Mouse (Mus musculus): Measurements from ENCODE around the gene Gm26938. TPM values are rescaled to one million over a fixed set of nuclear protein-coding genes. Genes with fewer than 3 reads are reported as not detected.

Gene Gm26938
- polyA plus RNA-seq (2015; fragmentation: Nextera tagmentation; extraction: Ambion mirVana): not detected in 2 replicates

- Histone ChIP-seq H3K9ac (ENCODE audit: low read depth, low read length) (peak within 1 kb of the TSS; percentile 84), H3K4me2 (ENCODE audit: low read length) (peak within 1 kb of the TSS; percentile 88), H3K4me1 (replicated peaks; ENCODE audit: insufficient read depth, low read length) (peaks cover 9% of the 10 kb centered on the region), H3K36me3 (ENCODE audit: insufficient read depth, low read length) (peaks cover 7% of the 10 kb centered on the region; the same call in 1 of the 2 replicates), H3K27ac (peak within 1 kb of the TSS; percentile 73), H3K27me3 (ENCODE audit: insufficient read depth, low read length) (no peaks in the 10 kb centered on the region), H3K9me3 (replicated peaks; ENCODE audit: low read length) (no peaks in the 10 kb centered on the region), H3K4me3 (replicated peaks; ENCODE audit: low read depth, low read length) (peak within 1 kb of the TSS; percentile 90)
- DNase-seq (ENCODE audit: low spot score) (peak; percentile 85), ATAC-seq (replicated peaks; ENCODE audit: low FRiP score, low read depth) (peak; percentile 74)
- under 1% methylated on average over 43 of the region's 43 CpGs for WGBS
- no peak for TF ChIP-seq CTCF (IDR thresholded peaks at IDR 0.05; ENCODE audit: low read depth)
Measured at GRCm38 (mm10) chr5:139826357-139827055, at the start of gene Gm26938, which contains the start of gene Psmg3. Gene Gm26938, minus strand, starts transcription at chr5:139826407. Gene Psmg3, minus strand, starts transcription at chr5:139826885.

GRCm38 (mm10) chr5:139871526-139871925, 45.3 kb upstream of the Gm26938 start:
- H3K4me1 ChIP-seq (replicated peaks; ENCODE audit: insufficient read depth, low read length): no peaks in the 10 kb centered on the region
- no peak for DNase-seq (ENCODE audit: low spot score)

GRCm38 (mm10) chr5:139870886-139871285, 44.7 kb upstream of the Gm26938 start:
- H3K36me3 ChIP-seq (ENCODE audit: insufficient read depth, low read length): no peaks in the 10 kb centered on the region

More at GRCm38 (mm10) chr5:139871526-139871925, 45.3 kb upstream of the Gm26938 start:
- Histone ChIP-seq H3K27ac (no peak overlapping the region), H3K9me3 (replicated peaks; ENCODE audit: low read length) (no peaks in the 10 kb centered on the region), H3K36me3 (ENCODE audit: insufficient read depth, low read length) (no peaks in the 10 kb centered on the region), H3K4me2 (ENCODE audit: low read length) (no peak overlapping the region), H3K27me3 (ENCODE audit: insufficient read depth, low read length) (no peaks in the 10 kb centered on the region), H3K9ac (ENCODE audit: low read depth, low read length) (no peak overlapping the region), H3K4me3 (replicated peaks; ENCODE audit: low read depth, low read length) (no peak overlapping the region)
- WGBS: 83% methylated on average over 1 of the region's 1 CpGs
- ATAC-seq (replicated peaks; ENCODE audit: low FRiP score, low read depth): no peak
- no peak for TF ChIP-seq CTCF (IDR thresholded peaks at IDR 0.05; ENCODE audit: low read depth)

GRCm38 (mm10) chr5:139862759-139863158, 36.6 kb upstream of the Gm26938 start:
- Histone ChIP-seq H3K4me2 (ENCODE audit: low read length) (no peak overlapping the region), H3K4me1 (replicated peaks; ENCODE audit: insufficient read depth, low read length) (no peaks in the 10 kb centered on the region), H3K36me3 (ENCODE audit: insufficient read depth, low read length) (no peaks in the 10 kb centered on the region), H3K9ac (ENCODE audit: low read depth, low read length) (no peak overlapping the region), H3K27ac (no peak overlapping the region), H3K4me3 (replicated peaks; ENCODE audit: low read depth, low read length) (no peak overlapping the region), H3K27me3 (ENCODE audit: insufficient read depth, low read length) (no peaks in the 10 kb centered on the region), H3K9me3 (replicated peaks; ENCODE audit: low read length) (no peaks in the 10 kb centered on the region)
- DNase-seq (ENCODE audit: low spot score) (peak; percentile 47), ATAC-seq (replicated peaks; ENCODE audit: low FRiP score, low read depth) (no peak)
- TF ChIP-seq CTCF (IDR thresholded peaks at IDR 0.05; ENCODE audit: low read depth): no peak
- 48% methylated on average over 4 of the region's 4 CpGs for WGBS

More at GRCm38 (mm10) chr5:139870886-139871285, 44.7 kb upstream of the Gm26938 start:
- ATAC-seq (replicated peaks; ENCODE audit: low FRiP score, low read depth): no peak; the same call in 1 of the 2 replicates
- Histone ChIP-seq H3K4me3 (replicated peaks; ENCODE audit: low read depth, low read length) (no peak overlapping the region), H3K4me2 (ENCODE audit: low read length) (no peak overlapping the region), H3K27me3 (ENCODE audit: insufficient read depth, low read length) (no peaks in the 10 kb centered on the region), H3K4me1 (replicated peaks; ENCODE audit: insufficient read depth, low read length) (no peaks in the 10 kb centered on the region), H3K9ac (ENCODE audit: low read depth, low read length) (no peak overlapping the region), H3K9me3 (replicated peaks; ENCODE audit: low read length) (no peaks in the 10 kb centered on the region), H3K27ac (no peak overlapping the region)
- DNase-seq (ENCODE audit: low spot score): no peak
- 25% methylated on average over 3 of the region's 4 CpGs for WGBS
- TF ChIP-seq CTCF (IDR thresholded peaks at IDR 0.05; ENCODE audit: low read depth): no peak

GRCm38 (mm10) chr5:139860328-139861104, 34.3 kb upstream of the Gm26938 start:
- ATAC-seq (replicated peaks; ENCODE audit: low FRiP score, low read depth): no peak
- no peak overlapping the region for H3K9ac ChIP-seq (ENCODE audit: low read depth, low read length)
- WGBS: 32% methylated on average over 15 of the region's 15 CpGs

GRCm38 (mm10) chr5:139849626-139850320, 23.6 kb upstream of the Gm26938 start:
- DNase-seq (ENCODE audit: low spot score) (no peak), ATAC-seq (replicated peaks; ENCODE audit: low FRiP score, low read depth) (no peak)
- no peaks in the 10 kb centered on the region for H3K27me3 ChIP-seq (ENCODE audit: insufficient read depth, low read length)
- no peak overlapping the region for H3K4me3 ChIP-seq (replicated peaks; ENCODE audit: low read depth, low read length)
- H3K27ac ChIP-seq: no peak overlapping the region
- no peak overlapping the region for H3K4me2 ChIP-seq (ENCODE audit: low read length)
- 58% methylated on average over 12 of the region's 12 CpGs for WGBS
- no peaks in the 10 kb centered on the region for H3K36me3 ChIP-seq (ENCODE audit: insufficient read depth, low read length)
- TF ChIP-seq CTCF (IDR thresholded peaks at IDR 0.05; ENCODE audit: low read depth): no peak
- no peak overlapping the region for H3K9ac ChIP-seq (ENCODE audit: low read depth, low read length)
- no peaks in the 10 kb centered on the region; the same call in 1 of the 2 replicates for H3K9me3 ChIP-seq (replicated peaks; ENCODE audit: low read length)
- no peaks in the 10 kb centered on the region for H3K4me1 ChIP-seq (replicated peaks; ENCODE audit: insufficient read depth, low read length)

More at GRCm38 (mm10) chr5:139860328-139861104, 34.3 kb upstream of the Gm26938 start:
- Histone ChIP-seq H3K4me2 (ENCODE audit: low read length) (no peak overlapping the region), H3K9me3 (replicated peaks; ENCODE audit: low read length) (no peaks in the 10 kb centered on the region), H3K27me3 (ENCODE audit: insufficient read depth, low read length) (no peaks in the 10 kb centered on the region), H3K4me3 (replicated peaks; ENCODE audit: low read depth, low read length) (no peak overlapping the region), H3K27ac (no peak overlapping the region), H3K4me1 (replicated peaks; ENCODE audit: insufficient read depth, low read length) (no peaks in the 10 kb centered on the region), H3K36me3 (ENCODE audit: insufficient read depth, low read length) (no peaks in the 10 kb centered on the region)
- DNase-seq (ENCODE audit: low spot score): no peak
- TF ChIP-seq CTCF (IDR thresholded peaks at IDR 0.05; ENCODE audit: low read depth): no peak
